16 mouse cellular contexts compared by ENCODE assay signal in the genomic region with DNA sequence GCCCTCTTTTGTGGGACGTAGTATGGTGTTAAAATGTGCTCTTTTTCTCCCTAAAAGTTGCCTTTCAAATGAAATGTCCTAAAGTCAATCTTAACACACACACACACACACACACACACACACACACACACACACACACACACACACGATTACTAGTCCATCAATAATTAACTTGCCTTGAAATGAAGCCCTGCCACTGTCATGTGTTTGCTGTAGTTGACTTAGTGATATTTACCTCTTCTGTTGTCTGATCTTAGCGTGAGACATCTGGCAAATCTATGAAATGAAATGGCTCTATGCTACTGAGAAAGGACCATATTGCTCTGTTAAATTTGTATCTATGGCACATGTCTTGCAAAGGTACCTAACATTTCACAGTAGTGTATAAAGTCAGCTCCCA.
"Had no signal": no experiment of that assay in that cellular context is flagged by ENCODE, and none has a peak within 500 bp of the region (broad histone marks: within the 10 kb centered on the region; RNA-seq: fewer than 3 reads in every experiment).

No protein-coding gene starts in this region.

- H3K27me3 ChIP-seq: neural tube, embryonic 13.5 days; neural tube, embryonic 15.5 days; stomach, embryonic 15.5 days had no signal

- H3K4me2 ChIP-seq: neural tube, embryonic 13.5 days; neural tube, embryonic 15.5 days; stomach, embryonic 15.5 days had no signal

- H3K36me3 ChIP-seq: neural tube, embryonic 13.5 days; neural tube, embryonic 15.5 days; stomach, embryonic 15.5 days had no signal

- H3K9ac ChIP-seq: neural tube, embryonic 13.5 days; neural tube, embryonic 15.5 days; stomach, embryonic 15.5 days had no signal

- H3K9me3 ChIP-seq: neural tube, embryonic 13.5 days; neural tube, embryonic 15.5 days; stomach, embryonic 15.5 days had no signal

- H3K4me1 ChIP-seq: neural tube, embryonic 13.5 days; neural tube, embryonic 15.5 days; stomach, embryonic 15.5 days had no signal

- H3K27ac ChIP-seq: neural tube, embryonic 13.5 days; neural tube, embryonic 15.5 days; stomach, embryonic 15.5 days; stomach, postnatal 0 days had no signal

- DNase-seq: retina, postnatal 1 day; right cerebral cortex, adult 18-20 months; right cerebral cortex, postnatal 14 days; right cerebral cortex, postnatal 25 days; right cerebral cortex, postnatal 4 days; spleen, adult 18-20 months; thymus, adult 18-20 months; thymus, adult 2 months; thymus, postnatal 14 days; thymus, postnatal 25 days; thymus, postnatal 36 days; thymus, postnatal 4 days had no signal

- H3K4me3 ChIP-seq: neural tube, embryonic 13.5 days; neural tube, embryonic 15.5 days; stomach, embryonic 15.5 days had no signal
